11 mouse cellular contexts compared by ENCODE assay signal in genomic region chr3:94703364-94703763, GRCm38 (mm10). TPM values are rescaled to one million over a fixed set of nuclear protein-coding genes. Genes with fewer than 3 reads are reported as not detected.
DNase-seq lines count a peak whose midpoint lies in the region; ATAC-seq and TF ChIP-seq lines count a peak whose summit lies in the region.
"Not testable (repeated sequence)": the region's sequence is repeated elsewhere in the genome, so short reads cannot be mapped to it uniquely, and the experiment has no call there.
"Had no signal": no experiment of that assay in that cellular context is flagged by ENCODE, and none has a peak within 500 bp of the region (broad histone marks: within the 10 kb centered on the region; RNA-seq: fewer than 3 reads in every experiment).

No protein-coding gene starts in this region.

- not testable (repeated sequence) for TF ChIP-seq POLR2A in ES-Bruce4 (IDR thresholded peaks at IDR 0.05; ENCODE audit: insufficient read depth, low read length); lung, adult 2 months (IDR thresholded peaks at IDR 0.05; ENCODE audit: borderline replicate concordance, extremely low read depth, low read depth, low read length); thymus, adult 2 months (IDR thresholded peaks at IDR 0.05; ENCODE audit: control insufficient read depth, extremely low read depth, insufficient read depth, low read length, poor library complexity)

- not testable (repeated sequence) for ATAC-seq in intestine, postnatal 0 days
- peak; percentile 40; the same call in 1 of the 2 replicates for ATAC-seq in neutrophil, adult 5-6 weeks (ENCODE audit: extremely low read depth, insufficient number of reproducible peaks, low FRiP score, poor library complexity, severe bottlenecking)

- H3K27me3 ChIP-seq in ES-Bruce4 (ENCODE audit: control insufficient read depth, insufficient read depth, low read length, poor library complexity, severe bottlenecking); intestine, postnatal 0 days (replicated peaks; ENCODE audit: control insufficient read depth, insufficient read depth, low read length); thymus, adult 2 months (ENCODE audit: control insufficient read depth, insufficient read depth, low read length): not testable (repeated sequence)

- not testable (repeated sequence) for H3K4me2 ChIP-seq in intestine, postnatal 0 days (replicated peaks; ENCODE audit: low read depth)

- H3K4me3 ChIP-seq in ES-Bruce4 (ENCODE audit: low read depth, low read length); gastrocnemius, adult 2 months; intestine, postnatal 0 days (ENCODE audit: low read depth, low read length); layer of hippocampus, adult 2 months; lung, adult 2 months (replicated peaks; ENCODE audit: extremely low read depth, low read depth, low read length); thymus, adult 2 months (ENCODE audit: control insufficient read depth, insufficient read depth, low read length): not testable (repeated sequence)

- not testable (repeated sequence) for H3K9me3 ChIP-seq in ES-Bruce4 (replicated peaks; ENCODE audit: control insufficient read depth, insufficient read depth, low read length, poor library complexity, severe bottlenecking); intestine, postnatal 0 days (ENCODE audit: control insufficient read depth)

- peak; percentile 24 for TF ChIP-seq CTCF in ES-Bruce4 (IDR thresholded peaks at IDR 0.05; ENCODE audit: low read depth, low read length)
- peak; percentile 42 for TF ChIP-seq CTCF in gastrocnemius, adult 2 months (IDR thresholded peaks at IDR 0.05)
- peak; percentile 69 for TF ChIP-seq CTCF in intestine, postnatal 0 days (IDR thresholded peaks at IDR 0.05; ENCODE audit: low read depth)
- peak; percentile 59 for TF ChIP-seq CTCF in layer of hippocampus, adult 2 months (conservative IDR thresholded peaks at IDR 0.05)
- 0 out of 2 replicates have a peak, but pooled peaks have one; percentile 22 for TF ChIP-seq CTCF in lung, adult 2 months (IDR thresholded peaks at IDR 0.05; ENCODE audit: insufficient read depth, low read length)
- not testable (repeated sequence) for TF ChIP-seq CTCF in thymus, adult 2 months (IDR thresholded peaks at IDR 0.05; ENCODE audit: borderline replicate concordance, control insufficient read depth, extremely low read depth, insufficient read depth, low read length, poor library complexity)

- intact Hi-C loops in gastrocnemius, adult 2 months (cut with DNase I), result not testable (repeated sequence)

- peak; percentile 26 for DNase-seq in c-Kit-negative CD71-positive TER-119-positive erythroid progenitor cells, embryonic 14.5 days (ENCODE audit: low read depth, low spot score)
- DNase-seq in gastrocnemius, adult 2 months; layer of hippocampus, adult 2 months (ENCODE audit: low spot score in 2 of 2); lung, adult 2 months: not testable (repeated sequence)
- DNase-seq in thymus, adult 2 months, result peak; percentile 18

- not testable (repeated sequence) for H3K36me3 ChIP-seq in ES-Bruce4 (ENCODE audit: control insufficient read depth, insufficient read depth, low read length, poor library complexity, severe bottlenecking); intestine, postnatal 0 days (ENCODE audit: control insufficient read depth, insufficient read depth); thymus, adult 2 months (ENCODE audit: control insufficient read depth, insufficient read depth, low read length)

- 17% methylated on average over 3 of the region's 3 CpGs for WGBS in intestine, postnatal 0 days
- 18% methylated on average over 3 of the region's 3 CpGs for WGBS in lung, adult 2 months
- 12% methylated on average over 3 of the region's 3 CpGs for WGBS in thymus, adult 2 months

- not testable (repeated sequence) for H3K27ac ChIP-seq in ES-Bruce4 (ENCODE audit: insufficient read depth, low read length); gastrocnemius, adult 2 months; intestine, postnatal 0 days (ENCODE audit: low read depth, low read length); layer of hippocampus, adult 2 months; thymus, adult 2 months (ENCODE audit: control insufficient read depth, insufficient read depth, low read length)

- not testable (repeated sequence) for H3K4me1 ChIP-seq in ES-Bruce4 (ENCODE audit: control insufficient read depth, insufficient read depth, low read length); intestine, postnatal 0 days (replicated peaks; ENCODE audit: control insufficient read depth, insufficient read depth, low read length); lung, adult 2 months (ENCODE audit: control insufficient read depth, insufficient read depth, low read length); thymus, adult 2 months (replicated peaks; ENCODE audit: control insufficient read depth, insufficient read depth, low read length)

- not testable (repeated sequence) for H3K9ac ChIP-seq in ES-Bruce4 (ENCODE audit: low read depth, poor library complexity, severe bottlenecking); intestine, postnatal 0 days (ENCODE audit: low read depth, low read length)

- not testable (repeated sequence) for TF ChIP-seq EP300 in ES-Bruce4 (IDR thresholded peaks at IDR 0.05; ENCODE audit: insufficient read depth, low read depth, low read length)

RNA-seq across cellular contexts. Expression of gene Selenbp2, which starts 10.0 kb away (rescaled TPM):
- 3.3 TPM in 1 of 2 replicates, not detected in the other for polyA plus RNA-seq in ES-Bruce4 (2011; ENCODE audit: insufficient read depth, insufficient read length, low read depth, missing spikeins)
- total RNA-seq in gastrocnemius, adult 2 months (2021), result 1 to 10 TPM in 1 of 2 experiments, under 1 TPM in 1; 0.89 to 3.0 TPM
- 2.7 and 2.9 TPM in 2 replicates for polyA plus RNA-seq in intestine, postnatal 0 days (2015; fragmentation: Nextera tagmentation; extraction: Ambion mirVana)
- 1 to 10 TPM; 2.1 to 2.2 TPM for total RNA-seq in layer of hippocampus, adult 2 months (2021)
- polyA plus RNA-seq in lung, adult 2 months (2012; rRNA removed), result 7.2 and 16.1 TPM in 2 replicates
- not detected in 2 replicates for total RNA-seq in neutrophil, adult 5-6 weeks (2017)
- polyA plus RNA-seq in thymus, adult 2 months (2012; rRNA removed), result 0.40 and 1.1 TPM in 2 replicates
- polyA plus RNA-seq: CD4-positive, CD25-positive, alpha-beta regulatory T cell, adult 4 months; cortical plate, adult 2 months; midbrain, embryonic 10.5 days had no signal

RNA-seq across cellular contexts. Expression of gene Tuft1, which starts 44.7 kb away (rescaled TPM):
- 18.4 and 21.5 TPM in 2 replicates for polyA plus RNA-seq in ES-Bruce4 (2011; ENCODE audit: insufficient read depth, insufficient read length, low read depth, missing spikeins)
- total RNA-seq in gastrocnemius, adult 2 months (2021), result 1 to 10 TPM in 1 of 2 experiments, under 1 TPM in 1; 0.92 to 2.2 TPM
- polyA plus RNA-seq in intestine, postnatal 0 days (2015; fragmentation: Nextera tagmentation; extraction: Ambion mirVana), result 10.9 and 12.0 TPM in 2 replicates
- total RNA-seq in layer of hippocampus, adult 2 months (2021), result 1 to 10 TPM; 2.4 to 2.8 TPM
- polyA plus RNA-seq in lung, adult 2 months (2012; rRNA removed), result 12.8 and 22.1 TPM in 2 replicates
- total RNA-seq in neutrophil, adult 5-6 weeks (2017), result 4.1 and 4.9 TPM in 2 replicates
- polyA plus RNA-seq in thymus, adult 2 months (2012; rRNA removed), result 6.4 and 10.1 TPM in 2 replicates
